Mouse (Mus musculus) heart, embryonic 10.5 days (tissue): ENCODE results near the gene Cnpy2. TPM values are rescaled to one million over a fixed set of nuclear protein-coding genes. Genes with fewer than 3 reads are reported as not detected.
A peak's percentile ranks its signal among the peaks of the same experiment; 100 is the strongest.
"Not testable (repeated sequence)": the region's sequence is repeated elsewhere in the genome, so short reads cannot be mapped to it uniquely, and the experiment has no call there.

Source experiments
- DNase-seq: peaks from one replicate; pipeline ENCODE4 v3.0.0-alpha.2; 2017; ENCODE audit warnings: low spot score
- H3K27ac ChIP-seq: fragments of 300-500 bp; sonication (generic); 2 replicates; pipeline ENCODE4 v1.5.1; 2016; ENCODE audit warnings: mild to moderate bottlenecking
- H3K27me3 ChIP-seq: fragments of 300-500 bp; sonication (generic); 2 replicates; pipeline ENCODE4 v1.6.1; 2016; ENCODE audit warnings: mild to moderate bottlenecking; ENCODE audit not compliant: poor library complexity, insufficient read depth, severe bottlenecking
- H3K36me3 ChIP-seq: fragments of 300-500 bp; sonication (generic); 2 replicates; pipeline ENCODE4 v1.6.1; 2016; ENCODE audit warnings: mild to moderate bottlenecking, moderate library complexity
- H3K4me1 ChIP-seq: fragments of 300-500 bp; sonication (generic); 2 replicates; pipeline ENCODE4 v1.6.1; 2016; ENCODE audit warnings: mild to moderate bottlenecking
- H3K4me3 ChIP-seq: fragments of 300-500 bp; sonication (generic); 2 replicates; pipeline ENCODE4 v1.5.1; 2016; ENCODE audit warnings: mild to moderate bottlenecking, moderate library complexity
- H3K9me3 ChIP-seq: fragments of 300-500 bp; sonication (generic); 2 replicates; pipeline ENCODE4 v1.6.1; 2016; ENCODE audit warnings: mild to moderate bottlenecking, moderate library complexity
- WGBS: fragments of 180-500 bp; shearing (Covaris S2); methylation state at CpG from one replicate; pipeline ENCODE4 v1.1.7; 2016; 5-methylcytosine and 5-hydroxymethylcytosine counted together
- polyA plus RNA-seq: library from polyadenylated mRNA; unstranded; fragments of >200 nt; fragmentation: Nextera tagmentation; extraction: Ambion mirVana; gene quantifications from 2 replicates; pipeline ENCODE4 v1.2.1, GENCODE M21; 2016

Gene Cnpy2
- 220 and 255 TPM in 2 replicates for polyA plus RNA-seq

- Histone ChIP-seq H3K4me1 (peaks cover 10% of the 10 kb centered on the region), H3K9me3 (no peaks in the 10 kb centered on the region), H3K4me3 (peak within 1 kb of the TSS; percentile 87), H3K27me3 (no peaks in the 10 kb centered on the region), H3K27ac (peak within 1 kb of the TSS; percentile 98), H3K36me3 (peaks cover 67% of the 10 kb centered on the region)
- DNase-seq, result peak; percentile 96
- WGBS, result under 1% methylated on average over 40 of the region's 40 CpGs
These were observed at the start of gene Cnpy2 for GRCm38 (mm10) chr10:128322141-128323108. TSS of gene Cnpy2 (plus strand) at chr10:128322459.

- H3K27me3 ChIP-seq, DNase-seq, H3K27ac ChIP-seq, H3K4me3 ChIP-seq, H3K9me3 ChIP-seq: not testable (repeated sequence)
- 82% methylated on average over 6 of the region's 7 CpGs for WGBS
- Histone ChIP-seq H3K36me3 (peaks cover 15% of the 10 kb centered on the region), H3K4me1 (peaks cover 16% of the 10 kb centered on the region; the same call in 1 of the 2 replicates)
These were observed 49.3 kb upstream of the Cnpy2 start for GRCm38 (mm10) chr10:128272819-128273439.

GRCm38 (mm10) chr10:128275374-128275773 is 46.9 kb upstream of the Cnpy2 start:
- H3K9me3 ChIP-seq, H3K27me3 ChIP-seq, DNase-seq, H3K27ac ChIP-seq, H3K4me3 ChIP-seq, H3K4me1 ChIP-seq: not testable (repeated sequence)
- WGBS, result 94% methylated on average over 1 of the region's 1 CpGs
- peaks cover 35% of the 10 kb centered on the region for H3K36me3 ChIP-seq

GRCm38 (mm10) chr10:128278158-128278557 is 44.1 kb upstream of the Cnpy2 start:
- DNase-seq, result no peak
- 64% methylated on average over 6 of the region's 6 CpGs for WGBS
- Histone ChIP-seq H3K9me3 (no peaks in the 10 kb centered on the region), H3K27me3 (no peaks in the 10 kb centered on the region), H3K4me1 (0 out of 2 replicates have a peak, but pooled peaks cover 3% of the 10 kb centered on the region), H3K4me3 (no peak overlapping the region), H3K27ac (no peak overlapping the region), H3K36me3 (peaks cover 60% of the 10 kb centered on the region)

GRCm38 (mm10) chr10:128280943-128281342 is 41.3 kb upstream of the Cnpy2 start:
- WGBS, result 88% methylated on average over 6 of the region's 6 CpGs
- no peak overlapping the region for H3K27ac ChIP-seq
- H3K9me3 ChIP-seq, result no peaks in the 10 kb centered on the region
- peaks cover 8% of the 10 kb centered on the region; the same call in 1 of the 2 replicates for H3K4me1 ChIP-seq
- H3K4me3 ChIP-seq, result no peak overlapping the region
- no peak for DNase-seq
- no peaks in the 10 kb centered on the region for H3K27me3 ChIP-seq
- H3K36me3 ChIP-seq, result peaks cover 81% of the 10 kb centered on the region

- H3K4me3 ChIP-seq, result no peak overlapping the region
- DNase-seq, result no peak
- H3K36me3 ChIP-seq, result peaks cover 85% of the 10 kb centered on the region
- H3K4me1 ChIP-seq, result peaks cover 8% of the 10 kb centered on the region; the same call in 1 of the 2 replicates
- H3K9me3 ChIP-seq, result no peaks in the 10 kb centered on the region
- H3K27ac ChIP-seq, result no peak overlapping the region
- WGBS, result 89% methylated on average over 14 of the region's 14 CpGs
- H3K27me3 ChIP-seq, result no peaks in the 10 kb centered on the region
These were observed 40.6 kb upstream of the Cnpy2 start for GRCm38 (mm10) chr10:128281682-128282081.

GRCm38 (mm10) chr10:128282886-128283450 is 39.3 kb upstream of the Cnpy2 start:
- peaks cover 76% of the 10 kb centered on the region for H3K36me3 ChIP-seq
- WGBS, result 86% methylated on average over 20 of the region's 20 CpGs

GRCm38 (mm10) chr10:128283604-128284579 is 38.4 kb upstream of the Cnpy2 start:
- Histone ChIP-seq H3K9me3 (no peaks in the 10 kb centered on the region), H3K4me1 (peaks cover 5% of the 10 kb centered on the region; the same call in 1 of the 2 replicates), H3K27ac (no peak overlapping the region), H3K4me3 (no peak overlapping the region), H3K36me3 (peaks cover 75% of the 10 kb centered on the region), H3K27me3 (no peaks in the 10 kb centered on the region)
- 61% methylated on average over 31 of the region's 31 CpGs for WGBS
- DNase-seq, result no peak

More at GRCm38 (mm10) chr10:128282886-128283450, 39.3 kb upstream of the Cnpy2 start:
- Histone ChIP-seq H3K4me1 (peaks cover 8% of the 10 kb centered on the region; the same call in 1 of the 2 replicates), H3K9me3 (no peaks in the 10 kb centered on the region), H3K27me3 (no peaks in the 10 kb centered on the region), H3K27ac (no peak overlapping the region), H3K4me3 (no peak overlapping the region)
- DNase-seq, result no peak

GRCm38 (mm10) chr10:128290594-128290993 is 31.7 kb upstream of the Cnpy2 start:
- H3K27ac ChIP-seq, H3K9me3 ChIP-seq, H3K27me3 ChIP-seq, DNase-seq, H3K4me1 ChIP-seq, H3K4me3 ChIP-seq: not testable (repeated sequence)
- H3K36me3 ChIP-seq, result peaks cover 40% of the 10 kb centered on the region
- WGBS, result 68% methylated on average over 1 of the region's 1 CpGs

- Histone ChIP-seq H3K36me3 (peaks cover 9% of the 10 kb centered on the region; the same call in 1 of the 2 replicates), H3K4me3 (no peak overlapping the region), H3K4me1 (peaks cover 5% of the 10 kb centered on the region; the same call in 1 of the 2 replicates), H3K9me3 (no peaks in the 10 kb centered on the region), H3K27ac (0 out of 2 replicates have a peak overlapping the region, but pooled peaks have one; percentile 10), H3K27me3 (no peaks in the 10 kb centered on the region)
- WGBS, result 69% methylated on average over 13 of the region's 13 CpGs
- no peak for DNase-seq
These were observed 25.7 kb upstream of the Cnpy2 start for GRCm38 (mm10) chr10:128296370-128297090.

GRCm38 (mm10) chr10:128297221-128297620 is 25.0 kb upstream of the Cnpy2 start:
- Histone ChIP-seq H3K4me1 (peaks cover 7% of the 10 kb centered on the region; the same call in 1 of the 2 replicates), H3K27ac (peak overlapping the region; percentile 17; the same call in 1 of the 2 replicates), H3K36me3 (peaks cover 4% of the 10 kb centered on the region; the same call in 1 of the 2 replicates), H3K27me3 (no peaks in the 10 kb centered on the region), H3K4me3 (no peak overlapping the region), H3K9me3 (no peaks in the 10 kb centered on the region)
- WGBS, result 82% methylated on average over 4 of the region's 4 CpGs
- DNase-seq, result no peak
